Mouse (Mus musculus) gastrocnemius, postnatal 10 days (tissue): ENCODE results near the gene Rhoh. TPM values are rescaled to one million over a fixed set of nuclear protein-coding genes. Genes with fewer than 3 reads are reported as not detected.

Experiments used
- DNase-seq: peaks from one replicate; pipeline ENCODE4 v3.0.0; 2021; ENCODE audit warnings: mixed read lengths
- long read RNA-seq, 2 experiments: library from polyadenylated mRNA; stranded (forward); transcript quantifications; one replicate each; pipeline ENCODE4 v2.0.0; 2021
- total RNA-seq, 2 experiments: library from RNA; stranded (reverse); gene quantifications; 2 replicates each; pipeline ENCODE4 v1.2.3; 2021

Rhoh gene
- total RNA-seq, result 1 to 10 TPM; 1.2 to 2.1 TPM
- long read RNA-seq, experiment 1, partial matches to known transcripts, result 0 of 4 reads
- long read RNA-seq, experiment 1, other reads (novel, unspliced or antisense), result 1 of 4 reads
- long read RNA-seq, experiment 2, partial matches to known transcripts, result 0 of 5 reads
- long read RNA-seq, experiment 2, other reads (novel, unspliced or antisense), result 2 of 5 reads

- no peak for DNase-seq
These were observed at the start of gene Rhoh for GRCm38 (mm10) chr5:65861154-65861944. Gene Rhoh, plus strand, starts transcription at chr5:65861213.

- DNase-seq, result peak; percentile 21
These were observed 37.3 kb upstream of the Rhoh start for GRCm38 (mm10) chr5:65823601-65824133.

GRCm38 (mm10) chr5:65826476-65826875 lies 34.5 kb upstream of the Rhoh start:
- DNase-seq, result no peak

- no peak for DNase-seq
These were observed 33.9 kb upstream of the Rhoh start for GRCm38 (mm10) chr5:65827102-65827501.

GRCm38 (mm10) chr5:65828261-65828660 lies 32.8 kb upstream of the Rhoh start:
- no peak for DNase-seq

- DNase-seq, result no peak
These were observed 32.0 kb upstream of the Rhoh start for GRCm38 (mm10) chr5:65829059-65829458.

- DNase-seq, result no peak
These were observed 28.9 kb upstream of the Rhoh start for GRCm38 (mm10) chr5:65831917-65832618.

- no peak for DNase-seq
These were observed 27.9 kb upstream of the Rhoh start for GRCm38 (mm10) chr5:65833092-65833491.

GRCm38 (mm10) chr5:65833766-65834498 lies 27.1 kb upstream of the Rhoh start:
- no peak for DNase-seq

- no peak for DNase-seq
These were observed 23.0 kb upstream of the Rhoh start for GRCm38 (mm10) chr5:65838053-65838452.

GRCm38 (mm10) chr5:65842947-65843346 lies 18.1 kb upstream of the Rhoh start:
- DNase-seq, result no peak

- DNase-seq, result no peak
These were observed 14.5 kb upstream of the Rhoh start for GRCm38 (mm10) chr5:65846534-65846933.

- no peak for DNase-seq
These were observed 14.1 kb upstream of the Rhoh start for GRCm38 (mm10) chr5:65846958-65847357.

- DNase-seq, result no peak
These were observed 13.4 kb upstream of the Rhoh start for GRCm38 (mm10) chr5:65847656-65848055.

GRCm38 (mm10) chr5:65850765-65851164 lies 10.2 kb upstream of the Rhoh start:
- no peak for DNase-seq

GRCm38 (mm10) chr5:65854786-65855191 lies 6.2 kb upstream of the Rhoh start:
- DNase-seq, result no peak

GRCm38 (mm10) chr5:65855571-65855970 lies 5.4 kb upstream of the Rhoh start:
- no peak for DNase-seq

GRCm38 (mm10) chr5:65856591-65857411 lies 4.2 kb upstream of the Rhoh start:
- no peak for DNase-seq

- DNase-seq, result no peak
These were observed 3.1 kb upstream of the Rhoh start for GRCm38 (mm10) chr5:65857935-65858334.

GRCm38 (mm10) chr5:65858355-65858754 lies 2.7 kb upstream of the Rhoh start:
- DNase-seq, result no peak

- DNase-seq, result peak; percentile 42
These were observed 2.1 kb upstream of the Rhoh start for GRCm38 (mm10) chr5:65858898-65859297.
